Mouse (Mus musculus): ENCODE data around the gene Sorl1.

DNA sequence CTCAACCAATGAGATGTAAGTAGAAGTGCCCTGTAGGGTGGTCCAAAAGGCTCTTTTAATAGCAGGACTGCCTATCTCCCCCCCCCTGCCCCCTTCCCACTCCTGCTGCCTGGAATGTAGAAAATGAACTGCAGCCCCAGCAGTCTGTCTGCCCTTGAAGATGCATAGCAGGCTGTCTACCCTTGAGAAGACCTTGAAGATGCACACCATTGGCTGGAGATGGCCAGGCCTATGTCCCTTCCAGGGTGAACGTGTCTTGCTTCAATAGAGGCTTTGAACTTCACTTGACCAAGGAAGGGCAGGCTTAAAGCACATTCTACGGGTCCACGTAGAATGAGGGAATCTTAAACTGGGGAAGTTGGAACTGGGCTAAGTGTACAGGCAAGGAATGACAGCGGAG is 142.8 kb downstream of the Sorl1 start:
- TF ChIP-seq MAX (IDR thresholded peaks at IDR 0.05; ENCODE audit: low read depth) (no peak), MYOD1 (IDR thresholded peaks at IDR 0.05; ENCODE audit: control insufficient read depth in 1 of 3, insufficient read length in 2 of 3, low read depth in 2 of 3) (no peak), POLR2A (IDR thresholded peaks at IDR 0.05; ENCODE audit: insufficient read length, low read depth) (no peak), MYOG (IDR thresholded peaks at IDR 0.05; ENCODE audit: control insufficient read depth in 1 of 3, insufficient read depth in 1 of 3, insufficient read length in 2 of 3, low read depth in 2 of 3) (no peak), POLR2AphosphoS2 (IDR thresholded peaks at IDR 0.05; ENCODE audit: insufficient read length, low read depth) (no peak), USF1 (IDR thresholded peaks at IDR 0.05; ENCODE audit: low read depth) (no peak), E2F4 (IDR thresholded peaks at IDR 0.05; ENCODE audit: insufficient read depth) (no peak), TCF12 (IDR thresholded peaks at IDR 0.05; ENCODE audit: insufficient read depth, poor library complexity, severe bottlenecking) (no peak), TCF3 (IDR thresholded peaks at IDR 0.05; ENCODE audit: insufficient read length, low read depth) (no peak)

Measured in myocyte (in vitro differentiated cells).